Mouse (Mus musculus) CD4-positive helper T cell, adult 2 months (primary cell): ENCODE measurements around the gene B230118H07Rik.

Experiments
- DNase-seq: peaks from one replicate; pipeline ENCODE4 v3.0.0-alpha.2; 2012; ENCODE audit warnings: low read depth, missing footprints, low spot score

Gene B230118H07Rik

DNA sequence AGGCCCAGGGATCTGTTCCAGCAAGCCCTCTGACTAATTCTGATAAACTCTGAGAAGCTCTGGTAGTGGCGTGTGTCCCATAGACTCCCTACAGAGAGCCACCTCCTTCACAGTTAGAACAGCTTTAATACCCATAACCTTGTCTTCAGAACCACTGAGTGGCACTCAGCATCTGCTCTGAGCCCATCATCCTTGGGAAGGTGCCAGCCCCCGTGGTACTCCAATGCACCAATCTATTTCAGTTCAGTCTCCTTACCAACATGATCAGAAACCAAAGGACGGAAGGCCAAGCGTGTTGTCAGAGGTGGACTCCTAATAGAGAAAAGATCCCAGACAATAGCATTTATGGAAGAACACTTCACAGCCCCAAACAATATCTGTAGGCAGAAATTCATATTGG is 124.2 kb downstream of the B230118H07Rik start:
- no peak for DNase-seq

DNA sequence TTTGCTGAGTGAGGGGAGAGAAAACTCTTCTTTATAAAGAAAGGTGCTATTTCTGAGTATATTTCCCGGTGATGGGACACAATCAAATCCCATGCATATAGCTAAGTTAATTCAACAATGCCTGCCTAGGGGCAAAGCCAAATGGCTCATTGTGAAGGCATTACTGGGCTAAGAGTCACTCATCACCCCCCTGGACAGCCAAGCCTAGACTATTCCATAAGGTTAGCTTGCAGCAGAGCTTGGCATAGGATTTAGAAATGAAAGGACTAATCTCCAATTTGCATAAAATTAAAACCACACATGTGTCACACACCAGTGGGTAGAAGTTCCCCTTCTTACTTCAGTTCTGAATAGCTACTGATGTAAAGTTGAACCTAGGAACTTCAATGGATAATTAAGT is 128.8 kb downstream of the B230118H07Rik start:
- DNase-seq = no peak

DNA sequence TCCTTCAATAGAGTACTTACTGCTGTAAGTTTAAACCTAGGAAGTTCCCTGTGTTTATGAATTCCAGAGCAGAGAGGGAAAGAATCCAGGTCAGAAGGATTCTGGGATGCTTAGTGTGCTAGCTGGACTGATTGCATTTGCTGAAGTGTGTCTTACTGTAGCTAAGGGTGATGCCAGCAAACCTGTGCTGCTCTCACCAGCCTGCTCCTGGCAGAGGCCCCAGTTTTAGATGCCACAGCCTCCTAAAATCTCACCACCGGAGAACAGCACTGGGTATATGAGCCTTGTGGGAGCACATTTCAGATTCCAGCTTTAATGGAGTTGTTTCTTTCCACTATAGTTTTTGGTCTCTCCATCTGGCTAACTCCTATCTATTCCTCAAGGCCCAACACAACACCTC is 129.4 kb downstream of the B230118H07Rik start:
- DNase-seq = no peak
